In the genomic region with DNA sequence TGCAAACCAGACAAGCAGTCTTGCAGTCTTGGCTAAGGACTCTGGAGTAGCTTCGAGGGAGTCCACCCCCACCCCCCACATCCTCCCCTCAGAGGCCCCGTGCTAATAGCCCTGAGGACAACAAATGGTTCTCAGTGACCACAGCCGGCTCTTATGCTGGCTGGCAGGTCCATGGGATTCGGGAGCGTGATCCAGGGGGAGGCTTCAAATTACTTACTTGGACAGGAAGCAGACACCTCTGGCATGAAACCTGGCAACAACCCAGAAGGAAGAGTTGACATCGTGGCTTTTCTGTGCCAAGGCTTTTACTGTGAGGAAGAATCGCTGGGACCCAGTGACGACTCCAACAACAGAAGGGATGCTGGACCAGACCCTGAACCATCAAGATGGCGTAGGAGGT, we compare ENCODE assay signal across 39 mouse cellular contexts. TPM values are rescaled to one million over a fixed set of nuclear protein-coding genes. Genes with fewer than 3 reads are reported as not detected.
"Had no signal": no experiment of that assay in that cellular context is flagged by ENCODE, and none has a peak within 500 bp of the region (broad histone marks: within the 10 kb centered on the region; RNA-seq: fewer than 3 reads in every experiment).

No protein-coding gene starts in this region.

- H3K27me3 ChIP-seq: hindbrain, embryonic 15.5 days had no signal

- ATAC-seq: hindbrain, postnatal 0 days; intestine, embryonic 16.5 days had no signal

- H3K9me3 ChIP-seq: heart, embryonic 10.5 days; heart, embryonic 12.5 days; hindbrain, embryonic 13.5 days; hindbrain, embryonic 15.5 days; kidney, embryonic 15.5 days; limb, embryonic 13.5 days; limb, embryonic 15.5 days; liver, embryonic 13.5 days had no signal

- DNase-seq: gastrocnemius, postnatal 14 days; gastrocnemius, postnatal 36 days; heart, adult 18-20 months; heart, postnatal 10 days; kidney, adult 11 months; kidney, adult 2 months; kidney, adult 9 months; kidney, postnatal 14 days; kidney, postnatal 36 days; layer of hippocampus, adult 9-11 months; layer of hippocampus, postnatal 36 days; left cerebral cortex, postnatal 4 days; liver, embryonic 13.5 days had no signal

- H3K36me3 ChIP-seq: heart, embryonic 10.5 days; heart, embryonic 12.5 days; hindbrain, embryonic 13.5 days; hindbrain, embryonic 15.5 days; kidney, embryonic 15.5 days; limb, embryonic 13.5 days; limb, embryonic 15.5 days; liver, embryonic 13.5 days had no signal

- H3K4me3 ChIP-seq: heart, embryonic 10.5 days; heart, embryonic 12.5 days; hindbrain, embryonic 13.5 days; hindbrain, embryonic 15.5 days; kidney, embryonic 15.5 days; limb, embryonic 13.5 days; limb, embryonic 15.5 days; liver, embryonic 13.5 days had no signal

- H3K27ac ChIP-seq: heart, embryonic 10.5 days; hindbrain, embryonic 13.5 days; hindbrain, embryonic 15.5 days; hindbrain, postnatal 0 days; kidney, embryonic 15.5 days; kidney, postnatal 0 days; limb, embryonic 13.5 days; limb, embryonic 15.5 days; liver, embryonic 13.5 days had no signal

- H3K4me1 ChIP-seq: heart, embryonic 10.5 days; heart, embryonic 12.5 days; kidney, embryonic 15.5 days; limb, embryonic 13.5 days; limb, embryonic 15.5 days; liver, embryonic 13.5 days had no signal

- H3K9ac ChIP-seq: heart, embryonic 12.5 days; hindbrain, embryonic 13.5 days; hindbrain, embryonic 15.5 days; kidney, embryonic 15.5 days; limb, embryonic 13.5 days; limb, embryonic 15.5 days; liver, embryonic 13.5 days had no signal

- H3K4me2 ChIP-seq: heart, embryonic 12.5 days; hindbrain, embryonic 13.5 days; hindbrain, embryonic 15.5 days; kidney, embryonic 15.5 days; limb, embryonic 13.5 days; limb, embryonic 15.5 days; liver, embryonic 13.5 days had no signal

RNA-seq across cellular contexts. Expression of a gene that starts 8.4 kb away (rescaled TPM):
- total RNA-seq: gastrocnemius, adult 18-20 months; gastrocnemius, adult 8-10 months; gastrocnemius, postnatal 36 days; heart, adult 18-20 months; heart, postnatal 25 days; hematopoietic stem cell, adult 5-6 weeks; liver, adult 2 months had no signal
- polyA plus RNA-seq: heart, embryonic 10.5 days; heart, embryonic 12.5 days; heart, embryonic 16.5 days; kidney, postnatal 0 days; limb, embryonic 11.5 days; limb, embryonic 15.5 days; liver, adult 2 months; liver, embryonic 13.5 days had no signal

RNA-seq across cellular contexts. Expression of a gene that starts 38.9 kb away (rescaled TPM):
- total RNA-seq: gastrocnemius, adult 18-20 months; gastrocnemius, adult 8-10 months; gastrocnemius, postnatal 14 days; gastrocnemius, postnatal 36 days; heart, adult 18-20 months; heart, adult 8-10 months; heart, postnatal 25 days; hematopoietic stem cell, adult 5-6 weeks; layer of hippocampus, adult 18-20 months; layer of hippocampus, adult 8-10 months; layer of hippocampus, postnatal 14 days; layer of hippocampus, postnatal 36 days; left cerebral cortex, adult 18-20 months; left cerebral cortex, postnatal 10 days; left cerebral cortex, postnatal 25 days; left cerebral cortex, postnatal 4 days; liver, adult 2 months had no signal
- polyA plus RNA-seq: gonadal fat pad, adult 2 months; kidney, adult 2 months; limb, embryonic 11.5 days; liver, adult 2 months had no signal

RNA-seq across cellular contexts. Expression of a gene that starts 46.6 kb away (rescaled TPM):
- total RNA-seq: gastrocnemius, adult 18-20 months; gastrocnemius, adult 8-10 months; gastrocnemius, postnatal 14 days; gastrocnemius, postnatal 36 days; heart, adult 18-20 months; heart, adult 8-10 months; heart, postnatal 10 days; heart, postnatal 25 days; hematopoietic stem cell, adult 5-6 weeks; hindbrain, postnatal 0 days; layer of hippocampus, postnatal 36 days; left cerebral cortex, postnatal 10 days; left cerebral cortex, postnatal 25 days; left cerebral cortex, postnatal 4 days; liver, adult 2 months had no signal
- polyA plus RNA-seq: heart, embryonic 10.5 days; heart, embryonic 12.5 days; heart, embryonic 14.5 days; heart, embryonic 16.5 days; kidney, adult 2 months; kidney, embryonic 15.5 days; kidney, postnatal 0 days; limb, embryonic 11.5 days; limb, embryonic 13.5 days; liver, adult 2 months; liver, embryonic 13.5 days had no signal

RNA-seq across cellular contexts. Expression of a gene that starts 55.0 kb away (rescaled TPM):
- total RNA-seq: gastrocnemius, postnatal 36 days; heart, adult 18-20 months; heart, adult 8-10 months; heart, postnatal 10 days; heart, postnatal 25 days; hematopoietic stem cell, adult 5-6 weeks; liver, adult 2 months had no signal
- polyA plus RNA-seq: heart, embryonic 14.5 days; liver, adult 2 months; liver, embryonic 13.5 days had no signal
